Mouse (Mus musculus): ENCODE measurements around the gene Elovl2. TPM values are rescaled to one million over a fixed set of nuclear protein-coding genes. Genes with fewer than 3 reads are reported as not detected.
"Not testable (repeated sequence)": the region's sequence is repeated elsewhere in the genome, so short reads cannot be mapped to it uniquely, and the experiment has no call there.

The Elovl2 gene
- polyA plus RNA-seq, 1 experiment: not detected

DNA sequence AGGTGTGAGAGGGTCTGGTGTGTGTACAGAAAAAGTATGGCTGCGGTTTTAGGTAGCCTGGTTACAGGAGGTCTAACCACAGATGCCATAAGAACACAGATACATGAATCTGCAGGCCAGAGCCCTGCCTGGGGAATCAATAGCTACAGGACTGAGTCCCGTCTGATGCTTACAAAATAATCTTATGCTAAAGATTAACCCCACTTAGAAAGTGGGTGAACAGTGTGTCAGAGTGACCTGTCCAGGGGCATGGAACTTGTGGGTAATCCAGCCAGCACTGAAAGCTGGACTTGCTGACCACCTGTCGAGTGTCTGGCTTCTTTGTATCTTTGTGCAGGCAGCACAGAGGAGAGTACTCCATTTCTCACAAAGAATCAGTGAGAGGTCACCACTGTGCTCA, 4.0 kb downstream of the Elovl2 start:
- no peak overlapping the region for H3K27ac ChIP-seq (replicated peaks; ENCODE audit: low read depth, low read length)
- no peak overlapping the region for H3K4me3 ChIP-seq (ENCODE audit: insufficient read depth, low read depth, low read length)
- H3K4me1 ChIP-seq (ENCODE audit: control insufficient read depth, insufficient read depth, insufficient read length, low read length): no peaks in the 10 kb centered on the region; the same call in 1 of the 2 replicates

DNA sequence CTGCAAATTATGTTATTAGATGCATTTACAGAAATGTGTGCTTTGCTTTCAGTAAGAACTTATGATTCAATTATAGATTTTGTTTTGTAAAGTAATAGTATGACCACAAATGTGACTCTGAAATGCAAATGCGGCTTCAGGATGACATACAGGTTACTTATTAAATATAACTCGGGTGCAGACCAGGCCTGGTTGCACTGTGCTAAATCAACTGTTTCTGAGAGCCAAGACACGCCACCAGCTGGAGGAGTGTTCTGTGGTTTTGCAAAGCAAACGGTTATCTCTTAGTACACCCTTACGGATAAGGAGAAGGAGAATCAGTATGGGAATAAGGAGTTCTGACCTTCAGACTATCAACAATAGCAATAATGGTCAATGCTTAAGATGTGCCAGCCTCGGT, 4.5 kb downstream of the Elovl2 start:
- Histone ChIP-seq H3K4me3 (ENCODE audit: insufficient read depth, low read depth, low read length) (no peak overlapping the region), H3K27ac (replicated peaks; ENCODE audit: low read depth, low read length) (no peak overlapping the region)

GRCm38 (mm10) chr13:41212558-41213322, 7.5 kb downstream of the Elovl2 start:
- H3K4me1 ChIP-seq (ENCODE audit: control insufficient read depth, insufficient read depth, insufficient read length, low read length): no peaks in the 10 kb centered on the region
- no peak overlapping the region for H3K4me3 ChIP-seq (ENCODE audit: insufficient read depth, low read depth, low read length)
- no peak overlapping the region for H3K27ac ChIP-seq (replicated peaks; ENCODE audit: low read depth, low read length)

More for the DNA sequence above, 4.5 kb downstream of the Elovl2 start:
- no peaks in the 10 kb centered on the region; the same call in 1 of the 2 replicates for H3K4me1 ChIP-seq (ENCODE audit: control insufficient read depth, insufficient read depth, insufficient read length, low read length)

- Histone ChIP-seq H3K4me3 (ENCODE audit: insufficient read depth, low read depth, low read length) (no peak overlapping the region), H3K4me1 (ENCODE audit: control insufficient read depth, insufficient read depth, insufficient read length, low read length) (no peaks in the 10 kb centered on the region), H3K27ac (replicated peaks; ENCODE audit: low read depth, low read length) (no peak overlapping the region)
These were observed 8.9 kb downstream of the Elovl2 start for GRCm38 (mm10) chr13:41211276-41211675.

- Histone ChIP-seq H3K4me3 (ENCODE audit: insufficient read depth, low read depth, low read length) (no peak overlapping the region), H3K27ac (replicated peaks; ENCODE audit: low read depth, low read length) (no peak overlapping the region), H3K4me1 (ENCODE audit: control insufficient read depth, insufficient read depth, insufficient read length, low read length) (no peaks in the 10 kb centered on the region)
These were observed 14.0 kb downstream of the Elovl2 start for GRCm38 (mm10) chr13:41206241-41206640.

DNA sequence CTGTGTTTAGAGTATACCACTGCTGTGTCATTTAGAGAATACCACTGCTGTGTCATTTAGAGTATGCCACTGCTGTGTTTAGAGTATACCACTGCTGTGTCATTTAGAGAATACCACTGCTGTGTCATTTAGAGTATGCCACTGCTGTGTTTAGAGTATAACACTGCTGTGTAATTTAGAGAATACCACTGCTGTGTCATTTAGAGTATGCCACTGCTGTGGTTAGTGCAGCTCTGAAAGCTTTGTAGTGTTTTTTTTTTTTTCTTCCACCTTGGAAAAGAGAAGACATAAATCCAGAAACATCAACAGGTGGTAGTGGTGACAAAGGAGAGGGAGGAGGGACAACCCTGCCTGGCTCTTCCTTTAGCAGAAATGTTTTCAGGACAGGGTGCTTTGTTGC, 14.6 kb downstream of the Elovl2 start:
- H3K4me1 ChIP-seq (ENCODE audit: control insufficient read depth, insufficient read depth, insufficient read length, low read length); H3K27ac ChIP-seq (replicated peaks; ENCODE audit: low read depth, low read length): not testable (repeated sequence)

DNA sequence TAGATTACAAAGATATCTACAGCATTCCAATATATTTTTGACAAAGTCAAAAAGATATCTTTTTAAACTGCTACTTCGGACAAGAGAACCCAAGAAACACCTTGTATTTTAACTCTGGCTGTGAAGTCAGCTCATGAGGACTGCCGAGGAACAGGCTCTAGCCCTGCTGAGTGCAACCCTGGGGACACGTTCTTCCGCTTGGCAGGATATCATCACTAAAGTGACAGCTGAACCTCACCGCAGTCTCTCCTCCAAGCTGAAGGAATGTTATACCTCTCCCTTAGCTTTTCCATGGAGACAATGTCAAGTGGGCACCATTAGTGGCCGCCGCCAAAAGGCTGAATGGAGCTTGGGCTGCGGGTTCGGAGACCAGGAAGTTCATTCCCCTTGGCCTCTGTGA, 16.5 kb downstream of the Elovl2 start:
- no peaks in the 10 kb centered on the region for H3K4me1 ChIP-seq (ENCODE audit: control insufficient read depth, insufficient read depth, insufficient read length, low read length)
- H3K27ac ChIP-seq (replicated peaks; ENCODE audit: low read depth, low read length): no peak overlapping the region
- H3K4me3 ChIP-seq (ENCODE audit: insufficient read depth, low read depth, low read length): no peak overlapping the region

More for the DNA sequence above, 14.6 kb downstream of the Elovl2 start:
- H3K4me3 ChIP-seq (ENCODE audit: insufficient read depth, low read depth, low read length): not testable (repeated sequence)

- Histone ChIP-seq H3K4me3 (ENCODE audit: insufficient read depth, low read depth, low read length) (no peak overlapping the region), H3K4me1 (ENCODE audit: control insufficient read depth, insufficient read depth, insufficient read length, low read length) (no peaks in the 10 kb centered on the region), H3K27ac (replicated peaks; ENCODE audit: low read depth, low read length) (no peak overlapping the region)
These were observed 16.9 kb downstream of the Elovl2 start for GRCm38 (mm10) chr13:41203289-41203688.

DNA sequence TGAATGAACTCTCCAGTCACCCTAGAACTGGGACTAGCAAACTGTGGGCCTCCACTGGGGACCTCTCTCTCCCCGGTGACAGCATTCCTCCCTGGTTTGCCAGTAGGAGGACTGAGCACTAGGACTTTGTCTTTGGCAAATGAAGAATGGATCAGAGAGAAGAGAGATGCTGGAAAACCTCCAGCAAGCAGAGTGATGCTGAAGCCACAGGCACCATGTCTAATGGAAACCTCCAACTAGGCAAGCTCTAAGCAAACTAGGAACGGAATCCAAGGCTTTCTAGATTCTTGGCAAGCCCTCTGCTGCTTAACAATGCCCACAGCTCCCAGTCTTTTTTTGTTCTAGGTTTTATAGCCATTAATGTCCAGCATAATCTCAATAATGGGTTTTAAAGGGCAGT, 19.3 kb downstream of the Elovl2 start:
- no peak overlapping the region for H3K4me3 ChIP-seq (ENCODE audit: insufficient read depth, low read depth, low read length)
- H3K4me1 ChIP-seq (ENCODE audit: control insufficient read depth, insufficient read depth, insufficient read length, low read length): no peaks in the 10 kb centered on the region
- H3K27ac ChIP-seq (replicated peaks; ENCODE audit: low read depth, low read length): no peak overlapping the region

DNA sequence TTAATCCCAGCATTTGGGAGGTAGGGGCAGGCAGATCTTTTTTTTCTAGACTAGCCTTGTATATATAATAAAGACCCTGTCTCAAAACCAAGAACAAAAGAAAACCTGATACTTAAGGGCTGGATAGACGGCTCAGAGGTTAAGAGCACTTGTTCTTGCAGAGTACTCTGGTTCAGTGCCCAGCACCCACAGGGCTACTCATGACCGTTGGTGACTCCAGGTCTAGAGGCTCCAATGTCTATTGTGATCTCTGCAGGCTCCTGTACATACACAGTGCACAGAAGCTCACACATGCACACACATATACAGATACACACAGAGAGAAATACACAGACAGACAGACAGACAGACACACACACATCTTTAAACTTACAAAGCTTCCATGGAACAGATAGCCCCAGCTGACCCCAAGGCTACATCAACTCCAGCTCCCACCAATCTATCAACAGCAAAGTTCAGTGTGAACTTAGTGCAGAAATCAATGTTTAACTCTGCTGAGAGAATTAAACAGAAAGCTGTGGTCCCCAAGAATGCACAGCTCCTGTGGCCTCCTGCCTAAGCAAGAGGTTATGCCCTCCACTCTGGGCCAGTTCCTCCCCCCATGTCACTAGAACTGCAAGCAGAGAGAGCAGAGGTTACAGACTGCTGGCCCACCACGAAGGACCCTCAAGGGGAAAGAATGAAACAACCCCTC, 24.4 kb downstream of the Elovl2 start:
- no peak overlapping the region for H3K4me3 ChIP-seq (ENCODE audit: insufficient read depth, low read depth, low read length)
- no peaks in the 10 kb centered on the region for H3K4me1 ChIP-seq (ENCODE audit: control insufficient read depth, insufficient read depth, insufficient read length, low read length)
- no peak overlapping the region for H3K27ac ChIP-seq (replicated peaks; ENCODE audit: low read depth, low read length)

DNA sequence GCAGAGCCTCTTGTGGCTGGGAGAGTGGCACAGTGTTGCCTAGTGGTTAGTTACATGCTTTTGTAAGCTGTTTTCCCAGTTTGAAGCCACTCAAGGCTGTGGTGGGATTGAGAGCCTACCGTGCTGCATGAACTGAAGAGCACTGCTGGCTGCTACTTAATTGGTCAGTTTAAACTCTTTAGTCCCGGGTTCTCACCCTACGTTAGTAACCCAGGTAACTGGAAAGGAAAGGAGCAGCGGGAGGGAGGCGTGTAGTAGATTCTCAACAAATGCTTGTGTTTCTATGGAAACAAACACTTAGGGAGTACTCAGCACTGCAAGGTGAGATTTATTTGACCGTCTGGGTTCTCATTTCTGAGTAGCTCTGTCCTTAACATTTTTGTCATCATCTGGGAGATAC, 32.3 kb downstream of the Elovl2 start:
- no peaks in the 10 kb centered on the region for H3K4me1 ChIP-seq (ENCODE audit: control insufficient read depth, insufficient read depth, insufficient read length, low read length)
- no peak overlapping the region for H3K4me3 ChIP-seq (ENCODE audit: insufficient read depth, low read depth, low read length)
- H3K27ac ChIP-seq (replicated peaks; ENCODE audit: low read depth, low read length): no peak overlapping the region

DNA sequence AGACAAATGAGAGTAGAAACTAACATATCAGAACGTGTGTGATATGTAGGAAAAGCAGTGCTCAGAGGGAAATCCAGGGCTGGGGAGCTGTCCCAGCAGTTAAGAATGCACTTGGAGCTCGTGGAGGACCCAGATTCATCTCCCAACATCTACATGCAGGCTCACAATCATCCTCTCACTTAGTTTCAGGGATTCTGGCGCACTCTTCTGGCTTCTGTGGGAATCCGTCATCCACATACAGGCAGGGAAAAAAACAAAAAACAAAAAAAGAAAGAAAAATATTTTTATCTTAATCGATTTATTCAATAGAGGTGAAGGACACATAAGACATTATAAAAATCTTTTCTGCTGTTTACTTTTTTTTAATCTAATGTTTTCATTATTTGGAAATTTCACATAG, 61.8 kb downstream of the Elovl2 start:
- Histone ChIP-seq H3K27ac (replicated peaks; ENCODE audit: low read depth, low read length) (no peak overlapping the region), H3K4me3 (ENCODE audit: insufficient read depth, low read depth, low read length) (no peak overlapping the region), H3K4me1 (ENCODE audit: control insufficient read depth, insufficient read depth, insufficient read length, low read length) (no peaks in the 10 kb centered on the region)

GRCm38 (mm10) chr13:41153146-41153545, 67.1 kb downstream of the Elovl2 start:
- no peaks in the 10 kb centered on the region for H3K4me1 ChIP-seq (ENCODE audit: control insufficient read depth, insufficient read depth, insufficient read length, low read length)
- H3K27ac ChIP-seq (replicated peaks; ENCODE audit: low read depth, low read length): no peak overlapping the region

GRCm38 (mm10) chr13:41146271-41146670, 73.9 kb downstream of the Elovl2 start:
- H3K4me3 ChIP-seq (ENCODE audit: insufficient read depth, low read depth, low read length): no peak overlapping the region
- H3K27ac ChIP-seq (replicated peaks; ENCODE audit: low read depth, low read length): no peak overlapping the region
- no peaks in the 10 kb centered on the region for H3K4me1 ChIP-seq (ENCODE audit: control insufficient read depth, insufficient read depth, insufficient read length, low read length)

More at GRCm38 (mm10) chr13:41153146-41153545, 67.1 kb downstream of the Elovl2 start:
- H3K4me3 ChIP-seq (ENCODE audit: insufficient read depth, low read depth, low read length): no peak overlapping the region

- Histone ChIP-seq H3K27ac (replicated peaks; ENCODE audit: low read depth, low read length) (no peak overlapping the region), H3K4me1 (ENCODE audit: control insufficient read depth, insufficient read depth, insufficient read length, low read length) (no peaks in the 10 kb centered on the region), H3K4me3 (ENCODE audit: insufficient read depth, low read depth, low read length) (no peak overlapping the region)
These were observed 74.7 kb downstream of the Elovl2 start for GRCm38 (mm10) chr13:41145433-41145970.

All from brown adipose tissue, adult 24 weeks (tissue).